Mouse (Mus musculus) forebrain, embryonic 12.5 days (tissue): Measurements from ENCODE around the gene Grap2. TPM values are rescaled to one million over a fixed set of nuclear protein-coding genes. Genes with fewer than 3 reads are reported as not detected.
A peak's percentile ranks its signal among the peaks of the same experiment; 100 is the strongest.

Source experiments
- ATAC-seq: fragments of 200-750 bp; cut with Nextera tagmentation; 2 replicates; pipeline ENCODE4 v1.8.0; 2017; ENCODE audit warnings: moderate TSS enrichment; ENCODE audit not compliant: low FRiP score
- H3K27ac ChIP-seq: fragments of 300-500 bp; sonication (generic); 2 replicates; pipeline ENCODE4 v1.5.1; 2016; ENCODE audit warnings: mild to moderate bottlenecking
- H3K27me3 ChIP-seq: fragments of 300-500 bp; sonication (generic); 2 replicates; pipeline ENCODE4 v1.6.1; 2016; ENCODE audit warnings: mild to moderate bottlenecking
- H3K36me3 ChIP-seq: fragments of 300-500 bp; sonication (generic); replicated peaks from 2 replicates; pipeline ENCODE4 v1.6.1; 2016; ENCODE audit warnings: mild to moderate bottlenecking
- H3K4me1 ChIP-seq: fragments of 300-500 bp; sonication (generic); 2 replicates; pipeline ENCODE4 v1.6.1; 2016
- H3K4me2 ChIP-seq: fragments of 300-500 bp; sonication (generic); 2 replicates; pipeline ENCODE4 v1.6.1; 2016; ENCODE audit warnings: mild to moderate bottlenecking, moderate library complexity
- H3K4me3 ChIP-seq: fragments of 300-500 bp; sonication (generic); replicated peaks from 2 replicates; pipeline ENCODE4 v1.5.1; 2016; ENCODE audit warnings: mild to moderate bottlenecking
- H3K9ac ChIP-seq: fragments of 300-500 bp; sonication (generic); 2 replicates; pipeline ENCODE4 v1.6.1; 2016; ENCODE audit warnings: mild to moderate bottlenecking
- H3K9me3 ChIP-seq: fragments of 300-500 bp; sonication (generic); 2 replicates; pipeline ENCODE4 v1.6.1; 2016
- WGBS: fragments of 180-500 bp; shearing (Covaris S2); methylation state at CpG from one replicate; pipeline ENCODE4 v1.1.7; 2016; 5-methylcytosine and 5-hydroxymethylcytosine counted together
- polyA plus RNA-seq: library from polyadenylated mRNA; unstranded; fragments of >200 nt; fragmentation: Nextera tagmentation; extraction: Ambion mirVana; gene quantifications from 2 replicates; pipeline ENCODE4 v1.2.1, GENCODE M21; 2016

Grap2 gene
- 1.8 and 2.8 TPM in 2 replicates for polyA plus RNA-seq

DNA sequence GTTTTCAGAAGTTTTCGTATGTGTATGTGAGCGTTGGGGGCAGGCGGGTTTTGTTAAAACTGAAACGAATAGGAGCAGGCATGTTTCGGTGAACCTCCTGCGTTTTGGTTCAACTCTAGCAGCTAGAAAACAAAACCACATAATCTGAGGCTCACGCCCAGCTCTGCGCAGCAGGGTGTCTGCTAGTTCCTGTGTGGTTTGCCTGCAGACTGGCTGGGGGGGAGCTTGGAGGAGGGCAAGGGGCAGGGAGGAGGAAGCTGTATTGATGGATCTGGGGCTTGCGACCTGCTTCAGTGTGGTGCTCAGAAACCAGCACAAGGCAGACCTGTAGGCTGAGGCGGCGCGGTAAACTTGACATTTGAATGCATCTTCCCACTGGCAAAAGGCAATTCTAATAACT lies at the start of gene Grap2:
Gene Grap2 (plus strand): TSS at position 304 of the 400 bp plus-strand sequence.
- Histone ChIP-seq H3K4me1 (peaks cover 6% of the 10 kb centered on the region), H3K9me3 (no peaks in the 10 kb centered on the region), H3K27me3 (peaks cover 16% of the 10 kb centered on the region), H3K36me3 (no peaks in the 10 kb centered on the region), H3K4me3 (no peak within 1 kb of the TSS), H3K4me2 (no peak within 1 kb of the TSS), H3K9ac (no peak within 1 kb of the TSS), H3K27ac (no peak within 1 kb of the TSS)
- WGBS = 63% methylated on average over 12 of the region's 12 CpGs
- ATAC-seq = no peak

DNA sequence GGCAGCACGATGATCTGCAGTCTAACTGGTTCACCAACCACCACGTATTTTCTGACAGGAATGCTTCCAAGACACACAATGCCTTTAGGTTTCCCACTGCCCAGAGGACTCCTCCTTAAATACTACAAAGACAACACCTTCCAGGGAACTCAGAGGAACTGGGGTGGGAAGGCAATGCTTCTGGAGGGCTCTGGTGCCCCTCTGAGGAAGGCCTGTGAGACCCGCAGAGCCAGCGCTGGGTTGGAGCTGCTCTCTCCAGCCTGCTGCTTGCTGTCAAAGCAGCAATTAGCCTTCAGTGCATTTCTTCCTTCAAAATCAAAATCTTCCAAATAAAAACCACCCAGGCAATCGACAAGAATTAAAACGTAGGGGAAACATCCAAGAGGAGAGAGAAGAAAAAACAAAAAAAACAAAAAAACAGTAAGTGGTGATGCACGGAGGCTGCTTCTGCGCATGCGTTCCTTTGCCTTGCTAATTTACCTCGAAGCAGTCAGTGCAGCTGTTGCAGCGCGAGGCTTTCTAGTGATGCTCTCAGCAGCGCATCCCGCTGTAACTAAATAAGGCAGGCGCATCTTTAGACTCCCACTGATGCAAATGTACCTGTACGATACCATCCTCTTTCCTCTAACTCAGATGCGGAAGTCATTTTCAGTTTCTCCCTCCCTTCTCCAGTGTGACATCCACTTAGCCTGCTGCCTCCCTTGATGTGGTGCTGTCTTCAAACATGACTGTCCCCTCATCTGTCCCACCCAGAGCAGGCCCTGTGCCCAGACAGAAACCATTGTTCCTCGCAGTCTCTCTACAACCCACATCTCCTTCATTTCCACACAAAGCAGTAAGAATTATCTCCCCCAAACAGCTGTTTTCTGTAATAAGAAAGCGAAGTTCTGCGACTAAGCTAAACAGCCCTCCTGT lies 42.2 kb upstream of the Grap2 start:
- H3K27me3 ChIP-seq = 0 out of 2 replicates have a peak, but pooled peaks cover 2% of the 10 kb centered on the region
- peak overlapping the region; percentile 32 for H3K4me2 ChIP-seq
- no peak overlapping the region for H3K9ac ChIP-seq
- peaks cover 9% of the 10 kb centered on the region for H3K4me1 ChIP-seq
- no peak overlapping the region for H3K27ac ChIP-seq
- ATAC-seq = no peak
- no peak overlapping the region for H3K4me3 ChIP-seq
- H3K9me3 ChIP-seq = no peaks in the 10 kb centered on the region
- WGBS = 44% methylated on average over 20 of the region's 20 CpGs
- no peaks in the 10 kb centered on the region for H3K36me3 ChIP-seq

DNA sequence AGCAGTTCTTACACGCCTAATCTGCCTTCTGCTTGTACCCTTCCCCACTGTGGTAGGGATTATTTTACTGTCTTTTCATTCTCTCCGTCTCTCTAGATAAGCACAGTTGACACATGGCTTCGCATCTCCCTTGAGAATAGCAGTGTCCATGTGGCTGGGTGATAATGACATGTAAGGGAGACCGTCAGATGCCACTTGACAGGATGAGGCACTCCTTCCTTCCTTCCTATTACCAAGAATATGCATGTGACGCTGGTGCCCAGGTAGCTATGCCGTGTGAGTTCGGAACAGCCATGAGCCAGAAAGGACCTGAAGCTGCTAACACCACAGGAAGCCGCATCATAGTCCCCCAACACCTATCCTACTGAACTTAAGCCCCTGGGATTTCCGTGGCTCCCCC lies 41.4 kb upstream of the Grap2 start:
- Histone ChIP-seq H3K27ac (no peak overlapping the region), H3K4me2 (no peak overlapping the region), H3K4me1 (peaks cover 9% of the 10 kb centered on the region), H3K4me3 (no peak overlapping the region), H3K9me3 (no peaks in the 10 kb centered on the region), H3K9ac (no peak overlapping the region), H3K27me3 (0 out of 2 replicates have a peak, but pooled peaks cover 2% of the 10 kb centered on the region), H3K36me3 (no peaks in the 10 kb centered on the region)
- no peak for ATAC-seq
- 82% methylated on average over 9 of the region's 9 CpGs for WGBS

DNA sequence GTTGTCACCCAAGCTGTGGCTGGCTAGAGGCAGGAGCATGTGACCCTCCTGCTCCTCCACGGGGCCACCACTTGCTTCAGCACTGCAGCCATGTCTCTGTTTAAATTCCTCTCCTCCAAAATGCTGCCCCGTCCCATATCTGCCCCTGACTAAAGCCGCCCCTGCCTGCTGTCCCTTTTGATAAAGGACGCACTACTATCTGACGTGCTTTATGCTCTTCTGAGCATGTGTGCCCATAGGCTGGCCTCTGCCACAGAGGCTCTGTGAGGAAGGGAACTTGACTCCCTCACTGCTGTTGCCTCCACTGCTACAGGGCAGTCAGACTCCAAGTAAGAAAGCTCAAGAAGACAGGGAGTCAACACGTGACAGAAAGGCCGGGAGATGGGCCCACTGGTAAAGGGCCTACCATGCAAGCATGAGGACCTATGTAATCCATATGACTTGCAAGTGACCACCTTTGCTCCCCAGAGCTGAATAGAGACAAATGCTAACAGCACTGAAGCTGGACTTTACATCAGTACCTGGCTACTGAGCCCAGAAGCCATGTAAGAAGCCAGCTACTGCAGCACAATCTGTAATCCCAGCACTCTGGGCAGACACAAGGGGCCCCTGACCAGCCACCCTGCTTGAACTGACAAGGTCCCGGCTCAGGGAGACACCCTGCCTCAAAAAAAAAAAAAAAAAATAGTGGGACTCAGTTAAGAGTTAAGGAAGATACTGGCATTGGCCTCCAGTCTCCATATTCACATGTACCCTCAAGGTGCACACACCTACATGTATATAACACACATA lies 39.9 kb upstream of the Grap2 start:
- no peak overlapping the region for H3K27ac ChIP-seq
- no peak for ATAC-seq
- WGBS = 88% methylated on average over 8 of the region's 8 CpGs

DNA sequence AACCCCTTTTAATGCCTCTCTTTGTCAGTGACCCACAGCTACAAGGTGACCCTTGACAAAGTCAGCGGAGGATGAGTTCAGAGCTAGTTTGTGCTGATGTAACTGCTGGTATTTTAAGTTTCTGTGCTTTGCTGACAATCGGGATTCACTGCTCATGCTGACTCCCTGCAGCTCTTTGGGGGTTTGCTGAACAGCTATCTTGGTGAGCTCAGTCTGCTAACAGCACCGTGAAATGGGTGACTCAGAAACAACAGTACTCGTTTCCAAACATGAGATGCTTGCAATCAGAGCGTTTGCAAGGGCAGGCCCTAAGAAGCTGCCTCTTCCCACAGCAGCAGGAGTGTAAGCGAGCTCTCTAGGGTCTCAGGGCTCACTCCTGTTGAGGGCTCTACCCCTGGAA lies 39.1 kb upstream of the Grap2 start:
- H3K27ac ChIP-seq = no peak overlapping the region
- no peak overlapping the region for H3K9ac ChIP-seq
- no peaks in the 10 kb centered on the region for H3K36me3 ChIP-seq
- H3K4me3 ChIP-seq = no peak overlapping the region
- ATAC-seq = no peak
- 0 out of 2 replicates have a peak, but pooled peaks cover 9% of the 10 kb centered on the region for H3K27me3 ChIP-seq
- no peaks in the 10 kb centered on the region for H3K9me3 ChIP-seq
- 66% methylated on average over 6 of the region's 6 CpGs for WGBS
- H3K4me2 ChIP-seq = no peak overlapping the region
- H3K4me1 ChIP-seq = peaks cover 9% of the 10 kb centered on the region

More for the DNA sequence above, 39.9 kb upstream of the Grap2 start:
- Histone ChIP-seq H3K4me3 (no peak overlapping the region), H3K36me3 (no peaks in the 10 kb centered on the region), H3K4me1 (peaks cover 9% of the 10 kb centered on the region), H3K4me2 (no peak overlapping the region), H3K9ac (no peak overlapping the region), H3K9me3 (no peaks in the 10 kb centered on the region), H3K27me3 (0 out of 2 replicates have a peak, but pooled peaks cover 5% of the 10 kb centered on the region)

DNA sequence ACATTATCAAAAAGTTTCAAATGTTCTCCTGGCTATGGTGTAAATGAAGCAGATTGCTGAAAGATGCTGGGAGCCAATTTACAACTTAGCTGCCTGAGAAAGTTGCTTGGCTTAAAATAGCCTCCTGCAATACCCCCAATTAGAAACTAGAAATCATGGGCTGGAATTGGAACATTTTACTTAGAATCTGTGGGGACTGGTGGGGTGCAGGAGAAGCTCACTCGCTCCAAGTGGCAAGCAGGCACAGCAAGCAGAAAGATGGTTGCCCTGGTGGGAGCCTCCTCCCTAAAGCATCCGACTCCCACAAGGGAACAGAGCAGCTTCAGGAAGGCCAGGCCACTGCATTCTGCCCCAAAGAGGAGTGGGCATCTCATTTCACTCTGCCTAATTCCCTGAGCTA lies 36.3 kb upstream of the Grap2 start:
- Histone ChIP-seq H3K27ac (no peak overlapping the region), H3K9ac (no peak overlapping the region), H3K4me2 (no peak overlapping the region), H3K9me3 (no peaks in the 10 kb centered on the region), H3K36me3 (no peaks in the 10 kb centered on the region), H3K4me3 (no peak overlapping the region), H3K27me3 (0 out of 2 replicates have a peak, but pooled peaks cover 9% of the 10 kb centered on the region), H3K4me1 (no peaks in the 10 kb centered on the region)
- no peak for ATAC-seq
- 74% methylated on average over 2 of the region's 2 CpGs for WGBS

DNA sequence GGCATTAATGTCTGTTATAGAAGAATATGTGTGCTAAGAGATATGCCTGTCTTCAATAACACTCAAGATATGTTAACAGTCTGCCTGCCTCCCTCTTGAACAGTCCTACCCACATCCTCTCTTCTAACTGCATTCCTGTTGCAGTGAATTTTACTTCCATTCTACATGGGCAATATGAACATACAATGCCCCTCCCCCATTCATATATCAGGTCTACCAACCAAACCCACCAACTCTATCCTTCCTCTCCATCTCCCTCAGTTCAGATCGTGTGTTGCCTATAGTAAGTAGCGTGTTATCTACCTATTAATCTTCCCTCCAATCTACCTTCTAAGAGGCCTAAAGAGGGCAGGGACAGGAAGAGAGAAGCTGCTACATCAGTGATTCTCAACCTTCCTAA lies 34.3 kb upstream of the Grap2 start:
- H3K27me3 ChIP-seq = 0 out of 2 replicates have a peak, but pooled peaks cover 9% of the 10 kb centered on the region

DNA sequence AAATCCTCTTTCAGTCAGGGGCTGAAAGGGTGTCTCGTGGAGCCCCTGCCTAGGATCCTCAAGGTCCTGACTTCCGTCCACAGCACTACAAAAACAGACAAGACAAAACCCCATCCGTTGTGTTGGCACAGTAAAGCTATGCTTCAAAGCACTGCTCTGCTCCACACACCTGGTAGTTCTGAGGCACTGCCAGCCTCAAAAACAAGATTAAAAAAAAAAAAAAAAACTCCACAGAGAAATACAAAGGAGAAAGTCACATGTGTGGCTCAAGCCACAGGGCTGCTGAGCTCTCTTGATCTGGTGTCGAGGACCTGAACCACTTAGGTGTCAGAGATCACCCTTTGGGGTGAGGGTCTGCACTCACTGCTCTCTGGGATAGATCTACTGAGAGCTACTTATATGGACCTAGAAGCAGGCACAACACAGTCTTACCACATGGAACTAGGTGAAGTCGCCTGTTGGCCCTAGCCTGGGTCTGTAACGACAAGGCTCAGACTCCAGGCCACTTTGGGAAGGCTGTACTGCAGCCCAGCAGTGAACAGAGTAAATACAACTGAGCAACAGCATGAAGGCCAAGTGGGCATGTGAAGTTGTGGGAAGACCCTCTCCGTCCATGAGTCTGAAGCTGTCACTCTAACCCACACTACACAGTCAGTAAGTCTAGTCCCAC lies 33.6 kb upstream of the Grap2 start:
- no peaks in the 10 kb centered on the region for H3K4me1 ChIP-seq
- H3K4me2 ChIP-seq = no peak overlapping the region
- 83% methylated on average over 7 of the region's 7 CpGs for WGBS
- 0 out of 2 replicates have a peak, but pooled peaks cover 7% of the 10 kb centered on the region for H3K27me3 ChIP-seq
- ATAC-seq = no peak
- no peak overlapping the region for H3K27ac ChIP-seq
- H3K9me3 ChIP-seq = no peaks in the 10 kb centered on the region
- H3K4me3 ChIP-seq = no peak overlapping the region
- no peak overlapping the region for H3K9ac ChIP-seq
- H3K36me3 ChIP-seq = no peaks in the 10 kb centered on the region

More for the DNA sequence above, 34.3 kb upstream of the Grap2 start:
- Histone ChIP-seq H3K36me3 (no peaks in the 10 kb centered on the region), H3K27ac (no peak overlapping the region), H3K9ac (no peak overlapping the region), H3K9me3 (no peaks in the 10 kb centered on the region), H3K4me3 (no peak overlapping the region), H3K4me2 (no peak overlapping the region), H3K4me1 (no peaks in the 10 kb centered on the region)
- 93% methylated on average over 2 of the region's 2 CpGs for WGBS
- no peak for ATAC-seq

DNA sequence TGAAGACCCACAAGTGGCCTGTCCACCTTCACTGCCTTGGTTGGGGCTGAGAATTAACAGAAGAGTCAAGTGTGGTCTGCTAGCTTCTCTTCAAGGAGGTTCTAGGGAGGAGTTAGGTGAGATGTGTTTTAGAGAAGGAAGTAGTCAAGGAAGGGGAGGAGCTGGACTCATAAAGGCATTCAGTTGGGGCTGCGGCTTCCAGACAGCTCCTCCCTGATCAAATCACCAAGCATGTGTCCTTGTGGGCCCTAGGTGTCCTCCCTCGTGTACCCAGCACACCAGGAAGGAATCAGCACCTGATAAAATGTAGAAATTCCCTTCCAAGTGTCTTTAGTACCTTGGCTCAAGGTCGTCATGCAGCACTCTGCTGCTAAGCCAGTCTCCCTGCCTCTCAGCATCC lies 28.3 kb upstream of the Grap2 start:
- Histone ChIP-seq H3K4me2 (no peak overlapping the region), H3K4me1 (no peaks in the 10 kb centered on the region), H3K36me3 (no peaks in the 10 kb centered on the region), H3K4me3 (no peak overlapping the region), H3K27ac (no peak overlapping the region), H3K9ac (no peak overlapping the region), H3K27me3 (no peaks in the 10 kb centered on the region), H3K9me3 (no peaks in the 10 kb centered on the region)
- WGBS = 51% methylated on average over 3 of the region's 3 CpGs
- ATAC-seq = no peak

DNA sequence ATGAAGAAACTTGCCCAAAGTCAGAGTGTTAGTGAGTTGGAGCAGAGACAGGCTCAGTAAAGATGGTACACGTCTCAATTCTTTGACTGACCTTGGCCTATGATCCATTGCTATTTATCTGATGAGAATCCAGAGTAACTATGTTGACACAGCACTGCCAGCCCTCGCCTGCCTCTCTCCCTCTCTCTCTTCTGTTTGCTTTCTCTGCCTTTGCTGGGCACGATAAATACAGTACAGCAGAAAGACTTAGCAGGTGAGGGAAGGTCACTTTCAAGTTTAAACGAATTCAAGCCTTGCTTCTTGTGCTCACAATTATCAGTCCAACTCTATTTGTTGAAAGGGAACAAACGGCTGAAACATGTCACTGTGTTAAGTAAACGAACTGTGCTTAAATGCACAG lies 27.0 kb upstream of the Grap2 start:
- Histone ChIP-seq H3K27me3 (no peaks in the 10 kb centered on the region), H3K9ac (no peak overlapping the region), H3K4me2 (no peak overlapping the region), H3K9me3 (no peaks in the 10 kb centered on the region), H3K4me1 (no peaks in the 10 kb centered on the region), H3K36me3 (no peaks in the 10 kb centered on the region), H3K4me3 (no peak overlapping the region), H3K27ac (no peak overlapping the region)
- WGBS = 71% methylated on average over 6 of the region's 6 CpGs
- no peak for ATAC-seq

DNA sequence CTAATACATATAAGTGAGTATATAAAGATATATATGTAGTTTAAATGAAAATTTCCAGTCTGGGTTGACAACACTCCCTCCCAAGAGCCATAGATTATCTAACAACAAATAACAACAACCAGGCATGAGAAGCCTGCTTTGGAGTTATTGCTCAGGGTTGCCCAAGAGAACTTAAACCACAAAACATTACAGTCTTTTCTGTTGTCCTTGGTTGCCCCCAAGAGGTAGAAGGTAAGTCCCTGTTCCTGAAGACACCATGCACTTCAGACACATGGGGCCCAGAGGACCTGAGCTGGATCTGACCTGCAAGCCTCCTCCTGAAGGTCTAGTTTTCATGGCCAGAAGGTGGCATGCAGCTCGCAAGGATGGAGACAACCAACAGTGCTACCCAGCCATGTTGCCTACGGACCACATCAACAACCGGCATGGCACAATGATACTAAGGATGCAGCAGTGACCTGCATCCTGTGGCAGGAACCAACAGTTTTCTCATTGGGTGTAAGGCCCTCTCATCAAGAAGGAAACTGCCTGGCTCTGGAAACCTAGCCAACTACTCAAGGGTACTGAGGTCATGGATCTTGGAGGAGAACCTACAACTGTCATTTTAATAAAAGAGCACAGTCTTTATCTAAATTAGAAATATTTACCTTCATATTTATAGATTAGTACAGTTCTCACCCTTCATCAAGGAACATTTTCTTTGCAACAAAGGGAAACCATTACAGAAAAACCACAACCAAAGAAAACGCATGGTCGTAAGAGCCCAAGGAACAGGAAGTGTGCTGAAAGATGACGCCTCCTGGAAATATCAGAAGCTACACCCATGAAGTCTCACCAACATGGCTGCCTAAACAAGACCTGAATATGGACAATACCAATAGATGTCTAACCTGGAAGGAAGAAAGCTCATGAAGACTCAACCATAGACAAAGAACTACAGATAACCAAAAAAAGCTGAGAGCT lies 17.3 kb upstream of the Grap2 start:
- Histone ChIP-seq H3K9ac (no peak overlapping the region), H3K27ac (no peak overlapping the region), H3K9me3 (no peaks in the 10 kb centered on the region), H3K27me3 (no peaks in the 10 kb centered on the region), H3K36me3 (no peaks in the 10 kb centered on the region), H3K4me2 (no peak overlapping the region), H3K4me1 (no peaks in the 10 kb centered on the region), H3K4me3 (no peak overlapping the region)
- ATAC-seq = no peak
- WGBS = 97% methylated on average over 6 of the region's 6 CpGs
